Mouse (Mus musculus): ENCODE results near the gene Vps37c.

GRCm38 (mm10) chr19:10690336-10690735 is 1.8 kb downstream of the Vps37c start:
- TF ChIP-seq POLR2A (IDR thresholded peaks at IDR 0.05; ENCODE audit: insufficient read depth, low read depth, low read length) (no peak), CTCF (IDR thresholded peaks at IDR 0.05; ENCODE audit: insufficient read depth, low read depth, low read length) (no peak)

Measured in olfactory bulb, adult 2 months (tissue).